Mouse (Mus musculus) ovary, postnatal 36 days (tissue): Measurements from ENCODE around the gene Il16.

ENCODE experiments used
- DNase-seq: peaks from one replicate; pipeline ENCODE4 v3.0.0; 2022; ENCODE audit warnings: low spot score, mixed read lengths

The Il16 gene

DNA sequence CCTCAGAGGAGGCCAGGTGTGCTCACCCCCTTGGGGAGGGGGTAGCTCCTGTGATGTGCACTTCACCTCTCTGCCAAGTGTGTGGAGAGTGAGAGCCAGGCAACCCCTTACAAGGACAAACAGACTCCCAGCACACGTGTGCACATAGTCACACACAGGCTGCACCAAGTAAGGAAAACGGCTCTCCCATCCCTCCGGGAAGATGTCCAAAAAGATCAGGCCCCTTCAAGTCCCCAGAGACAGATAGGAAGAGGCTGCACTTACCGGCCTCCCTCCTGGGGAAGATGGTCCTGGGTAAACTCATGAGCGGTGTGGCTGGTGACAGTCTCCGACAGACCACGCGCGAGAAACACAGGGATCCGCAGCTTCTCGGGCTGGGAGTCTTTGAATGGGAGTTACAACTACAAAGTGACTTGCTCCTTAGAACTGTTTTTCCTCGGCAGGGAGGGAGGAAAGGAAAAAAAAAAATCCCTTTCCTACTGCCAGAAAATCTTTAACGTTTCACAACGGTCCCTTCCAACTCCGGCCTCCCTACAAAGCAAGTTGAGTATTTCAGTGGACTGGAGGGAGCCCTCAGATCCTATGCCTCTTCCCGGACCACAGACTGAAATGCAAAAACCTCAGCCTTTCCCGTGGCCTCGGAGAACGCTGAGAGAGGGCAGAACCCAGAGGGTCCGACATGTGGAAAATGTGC lies at the start of gene Il16:
TSS of gene Il16 (minus strand) at position 314 of the 694 bp plus-strand sequence.
- DNase-seq, result no peak

DNA sequence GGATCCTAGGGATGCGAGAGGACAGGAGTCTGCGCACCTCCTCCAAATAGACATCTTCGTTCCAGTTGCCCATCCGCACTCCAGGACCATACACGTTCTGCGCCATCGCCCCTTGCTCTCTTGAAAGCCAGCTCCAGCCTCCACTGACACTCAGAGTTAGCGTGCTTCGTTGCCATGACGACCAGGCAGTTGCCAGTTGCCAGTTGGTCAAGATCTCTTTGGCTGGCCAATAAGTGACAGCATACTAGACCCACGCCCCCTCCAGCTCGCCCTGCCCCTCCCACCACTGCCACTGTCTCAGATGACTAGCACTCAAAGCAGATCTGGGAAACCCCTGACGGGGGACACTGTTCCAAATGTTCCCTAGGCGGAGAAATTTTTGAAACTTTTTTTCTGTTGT lies 49.2 kb upstream of the Il16 start, which contains the start of gene Cfap161:
TSS of gene Cfap161 (minus strand) at position 176 of the 400 bp plus-strand sequence.
- DNase-seq, result peak; percentile 53

DNA sequence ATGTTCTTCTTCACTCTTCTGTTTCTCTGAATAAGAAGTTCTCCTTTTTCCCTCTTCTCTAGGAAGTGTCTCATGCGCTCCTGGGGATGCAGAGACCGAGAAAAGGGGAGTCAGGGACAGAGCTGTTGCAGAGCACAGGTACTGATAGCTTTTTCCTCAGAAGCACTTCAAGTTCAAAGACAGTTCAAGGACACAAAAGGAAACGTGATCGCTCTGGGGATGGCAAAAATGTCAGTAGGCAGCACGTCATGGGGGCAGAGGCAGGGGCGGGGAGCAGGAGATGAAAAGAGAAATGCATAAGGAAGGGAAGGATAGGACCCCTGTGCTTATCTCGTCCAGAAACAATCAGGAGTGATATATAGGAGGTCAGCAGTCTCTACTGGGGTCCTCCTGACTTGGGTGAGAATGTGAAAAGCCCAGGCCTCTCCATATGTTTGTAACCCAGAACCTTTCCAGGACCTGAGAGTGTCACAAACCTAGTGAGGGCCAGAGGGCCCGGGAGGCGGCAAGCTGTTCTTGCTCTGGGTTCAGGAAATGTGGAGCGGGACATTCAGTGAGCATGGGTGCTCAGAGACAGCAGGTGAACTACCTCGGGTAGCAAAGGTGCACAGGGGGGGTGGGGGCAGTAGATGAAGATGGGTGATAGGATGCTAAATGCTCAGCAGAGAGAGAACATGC lies 48.6 kb upstream of the Il16 start:
- DNase-seq, result no peak

DNA sequence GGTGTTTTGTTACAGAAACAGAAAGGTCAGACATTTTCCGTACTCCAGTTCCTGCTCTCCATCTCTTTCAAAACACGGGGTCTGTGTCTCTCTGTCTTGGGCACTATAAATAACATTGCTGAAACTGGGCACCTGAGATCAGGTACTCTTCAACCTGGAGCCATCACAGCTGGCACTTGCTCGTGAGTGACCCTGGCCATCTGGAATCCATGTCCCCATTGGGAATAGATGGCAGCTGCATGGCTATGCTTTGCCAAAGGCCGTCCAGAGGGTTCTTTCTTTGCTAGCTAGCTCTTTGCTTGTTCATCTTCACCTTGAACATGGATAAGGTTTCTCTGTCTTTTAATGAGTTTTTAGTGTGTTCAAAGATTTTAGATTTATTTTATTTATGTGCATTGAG lies 35.4 kb upstream of the Il16 start:
- no peak for DNase-seq

DNA sequence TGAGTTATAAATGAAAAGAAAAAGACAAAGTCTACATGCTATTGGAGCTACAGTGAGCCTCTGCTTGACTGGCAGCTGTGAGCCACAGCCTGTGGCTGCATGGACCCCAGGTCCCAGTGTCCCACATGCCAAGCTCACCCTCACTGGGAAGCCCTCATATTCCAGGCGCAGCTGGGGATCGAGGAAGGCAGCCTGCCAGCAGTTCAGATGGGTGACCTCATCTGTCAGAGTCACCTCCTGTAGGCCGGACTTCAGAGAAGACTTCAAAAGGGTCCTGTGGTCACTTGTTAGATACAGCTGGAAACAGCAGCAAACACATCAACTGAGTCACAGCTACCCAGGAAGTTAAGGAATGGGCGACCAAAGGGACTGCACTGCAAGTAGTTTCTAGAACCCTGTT lies 34.5 kb upstream of the Il16 start:
- no peak for DNase-seq

DNA sequence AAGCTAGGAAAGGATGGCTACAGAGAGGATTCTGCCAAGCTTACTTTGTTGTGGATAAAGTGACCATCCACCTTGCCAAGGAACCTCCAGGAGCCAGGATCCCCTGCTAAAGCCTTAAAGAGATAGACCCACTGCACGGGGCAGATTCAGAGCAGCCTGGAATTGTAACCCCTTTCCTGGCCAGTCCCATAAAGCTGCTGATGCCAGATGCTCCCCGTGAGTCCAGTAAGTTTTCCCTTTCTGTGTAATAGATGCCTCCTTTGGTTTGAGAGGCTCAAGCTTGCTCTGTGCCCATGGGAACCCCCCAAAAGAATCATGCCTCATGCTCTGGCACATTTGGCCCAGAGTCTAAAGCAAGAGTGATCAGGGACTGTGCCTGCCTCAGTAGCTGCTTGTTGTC lies 33.5 kb upstream of the Il16 start:
- DNase-seq, result no peak

DNA sequence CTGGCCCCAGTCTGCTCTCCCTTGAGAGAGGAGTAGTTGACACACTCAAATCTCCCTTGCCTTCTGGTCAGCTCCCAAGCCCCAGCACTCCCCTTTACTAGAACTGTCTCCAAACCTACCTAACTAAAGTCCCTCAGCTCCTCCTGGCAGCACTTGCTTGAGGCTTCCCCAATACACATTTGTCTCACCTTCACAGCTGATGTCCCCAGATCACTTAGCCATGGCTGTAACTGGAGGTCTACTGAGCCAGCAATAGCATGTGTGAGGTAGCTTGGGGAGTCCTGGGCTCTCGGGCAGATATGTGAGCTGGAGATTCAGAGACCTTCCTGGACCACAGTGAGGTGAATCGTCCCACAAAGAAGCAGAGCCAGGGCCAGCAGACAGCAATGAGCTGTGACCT lies 33.0 kb upstream of the Il16 start:
- DNase-seq, result no peak

DNA sequence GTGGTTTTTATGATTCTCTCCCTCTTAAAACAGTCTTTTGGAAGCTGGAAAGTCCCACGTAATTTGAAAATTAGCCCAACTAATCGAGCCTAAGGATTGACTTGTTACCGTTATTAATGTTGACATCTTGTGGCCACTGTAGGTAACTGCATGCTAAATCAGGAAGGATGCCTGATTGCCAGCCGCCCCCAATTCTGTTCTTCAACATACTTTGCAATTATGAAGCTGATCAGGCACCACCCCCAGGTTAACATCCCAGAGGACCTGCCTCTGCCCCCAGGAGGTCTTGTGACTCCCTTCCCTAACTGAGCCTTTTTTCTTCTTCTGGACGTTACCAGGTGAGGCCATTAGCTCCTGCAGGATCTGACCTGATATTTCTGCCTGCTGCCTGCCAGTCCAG lies 29.2 kb upstream of the Il16 start:
- DNase-seq, result no peak

DNA sequence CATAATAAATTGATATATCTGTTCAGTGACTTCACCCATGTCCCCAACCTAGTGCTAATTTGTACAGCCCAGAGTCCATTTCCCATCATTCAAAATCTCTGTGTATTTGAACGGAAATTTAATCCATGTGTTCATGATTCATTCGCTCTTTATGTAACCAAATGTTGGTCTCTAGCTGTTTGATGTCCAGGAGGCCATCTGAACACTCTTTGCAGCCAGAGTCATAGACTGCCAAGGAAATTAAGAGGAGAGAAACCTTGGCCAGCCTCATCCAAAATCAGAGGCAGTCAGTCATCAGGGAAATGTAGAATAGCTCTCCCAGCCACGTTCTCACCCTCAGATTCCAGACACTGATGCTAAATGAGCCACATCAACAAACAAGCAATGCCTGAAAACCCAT lies 18.1 kb upstream of the Il16 start:
- DNase-seq, result no peak

DNA sequence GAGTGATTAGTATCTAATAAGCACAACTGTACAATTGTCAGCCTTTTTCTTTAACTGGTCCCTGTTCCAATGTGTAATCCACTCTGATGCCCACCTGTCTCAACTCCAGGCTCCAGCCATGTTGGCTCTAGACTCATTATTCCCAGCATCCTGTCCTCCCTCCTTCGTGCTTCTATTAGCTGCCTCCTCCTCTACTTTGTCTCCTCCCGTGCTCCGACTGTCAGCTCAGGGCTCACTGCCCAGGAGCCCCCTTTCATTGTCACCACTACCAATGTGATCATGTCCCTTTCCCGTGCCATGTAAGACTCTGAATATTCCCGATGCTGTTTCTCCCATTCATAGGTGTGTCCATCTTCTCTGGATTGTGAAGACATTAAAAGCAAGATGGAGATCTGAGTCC lies 16.8 kb upstream of the Il16 start:
- DNase-seq, result no peak

DNA sequence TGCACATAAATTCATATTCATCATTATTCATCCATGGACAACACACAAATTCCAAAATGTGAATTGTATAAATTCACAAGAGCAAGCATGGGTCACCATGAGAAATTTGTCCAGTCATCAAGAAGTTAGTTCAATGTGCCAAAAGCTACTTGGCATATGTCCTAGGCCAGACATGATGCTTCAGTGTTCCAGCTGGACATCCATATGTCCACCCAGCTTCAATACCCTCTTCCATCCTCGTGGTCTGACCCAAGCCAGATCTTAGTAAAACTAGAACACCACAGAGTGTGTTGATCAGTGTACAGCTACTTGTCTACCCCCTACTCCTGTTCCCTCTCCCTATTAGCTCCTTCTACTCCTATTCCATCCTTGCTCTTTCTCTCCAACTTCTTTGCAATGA lies 5.5 kb upstream of the Il16 start:
- no peak for DNase-seq

DNA sequence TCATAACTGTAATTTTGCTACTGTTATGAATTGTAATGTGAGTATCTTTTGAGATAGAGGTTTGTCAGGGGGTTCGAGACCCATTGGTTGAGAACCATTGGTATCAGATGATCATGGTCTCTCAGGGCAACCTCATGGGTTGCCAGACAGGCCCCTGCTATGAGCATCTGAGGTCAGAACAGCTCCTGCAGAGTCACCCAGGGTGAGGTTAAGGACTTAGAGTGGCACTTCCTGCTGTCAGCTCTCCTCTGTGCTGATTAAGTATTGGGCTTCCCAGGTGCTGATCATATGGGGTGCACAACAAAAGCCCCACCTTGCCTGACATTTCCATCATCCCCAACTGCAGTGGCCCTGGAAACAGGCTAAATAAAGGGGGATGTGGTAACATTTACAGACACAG lies 2.9 kb upstream of the Il16 start:
- no peak for DNase-seq

DNA sequence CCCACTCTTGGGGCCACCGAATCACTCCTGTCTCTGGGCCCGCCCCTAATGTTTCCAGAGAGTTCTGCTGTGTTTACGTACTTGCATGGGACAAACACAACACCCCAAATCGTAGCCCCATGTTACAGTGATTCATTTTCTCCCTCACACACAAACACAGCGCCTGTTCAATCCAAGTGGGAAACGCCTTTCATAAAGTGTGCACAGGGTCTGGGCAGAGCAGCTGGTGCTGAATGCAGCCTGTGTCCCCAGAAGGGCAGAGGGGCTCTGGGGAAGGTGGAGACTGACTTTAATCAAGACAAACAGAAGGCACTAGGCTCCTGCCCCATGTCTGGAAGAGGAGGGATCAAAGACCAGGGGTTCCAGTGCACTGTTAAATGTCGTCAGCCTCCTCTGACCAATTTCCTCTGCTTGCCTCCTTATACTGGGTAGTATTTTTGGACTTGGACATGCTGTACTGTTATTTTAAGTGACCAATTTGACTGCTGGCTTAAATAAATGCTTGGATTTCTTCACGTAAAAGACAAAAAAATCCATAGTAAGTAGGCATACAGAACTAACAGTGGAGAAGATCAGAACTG lies 671 bp upstream of the Il16 start:
- DNase-seq, result no peak

DNA sequence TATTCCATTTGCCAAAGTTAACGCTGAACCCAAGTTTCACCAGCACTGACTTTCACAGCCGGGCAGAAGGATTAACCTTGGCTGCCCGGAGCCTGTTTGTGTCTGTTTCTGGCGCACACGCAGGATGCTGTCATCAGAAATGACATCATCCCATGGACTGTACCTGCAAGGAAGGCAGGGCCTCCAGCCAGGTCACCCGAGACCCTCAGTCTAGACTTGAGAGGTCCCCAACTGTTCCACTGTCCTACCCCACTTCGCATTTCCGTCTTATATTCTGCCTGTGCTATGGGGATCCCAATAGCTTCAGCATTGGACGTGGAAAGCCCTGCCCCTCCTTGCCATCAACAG lies 487 bp downstream of the Il16 start:
- DNase-seq, result no peak

DNA sequence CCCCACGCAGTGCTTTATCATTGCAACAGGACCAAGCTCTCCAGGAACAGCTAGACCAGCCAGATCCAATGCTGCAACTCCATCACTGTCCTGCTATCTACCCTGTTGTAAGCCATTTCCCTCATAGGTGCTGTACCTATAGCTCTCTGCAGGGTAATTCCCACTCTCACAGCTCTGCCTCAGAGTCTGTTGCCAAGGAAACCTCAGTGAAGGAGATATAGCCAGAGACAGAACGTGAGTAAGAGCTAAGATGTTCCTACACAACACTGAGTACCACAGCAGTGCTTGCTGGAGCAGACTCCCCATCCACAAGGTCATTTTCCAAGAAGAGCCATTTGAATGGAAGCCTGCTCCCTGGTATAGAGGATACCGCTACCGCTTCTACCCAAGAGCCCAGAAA lies 1.3 kb downstream of the Il16 start:
- no peak for DNase-seq

DNA sequence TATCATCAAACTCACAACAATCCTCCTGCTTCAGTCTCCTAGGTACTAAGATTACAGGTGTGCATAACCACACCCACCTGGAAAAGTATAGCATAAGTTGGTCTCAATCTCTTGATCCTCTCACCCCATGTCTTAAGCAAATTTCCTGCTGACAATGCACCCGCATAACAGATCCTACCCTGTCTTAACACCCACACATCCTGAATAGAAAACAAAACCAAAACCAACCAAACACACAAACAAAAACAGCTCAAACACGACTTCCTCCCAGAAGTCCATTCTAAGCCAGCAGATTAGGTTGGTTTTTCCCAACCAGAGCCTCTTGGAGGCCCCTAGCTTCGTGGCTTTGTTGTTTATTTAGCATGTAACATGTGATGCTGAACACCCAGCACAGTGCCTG lies 2.8 kb downstream of the Il16 start:
- DNase-seq, result no peak

DNA sequence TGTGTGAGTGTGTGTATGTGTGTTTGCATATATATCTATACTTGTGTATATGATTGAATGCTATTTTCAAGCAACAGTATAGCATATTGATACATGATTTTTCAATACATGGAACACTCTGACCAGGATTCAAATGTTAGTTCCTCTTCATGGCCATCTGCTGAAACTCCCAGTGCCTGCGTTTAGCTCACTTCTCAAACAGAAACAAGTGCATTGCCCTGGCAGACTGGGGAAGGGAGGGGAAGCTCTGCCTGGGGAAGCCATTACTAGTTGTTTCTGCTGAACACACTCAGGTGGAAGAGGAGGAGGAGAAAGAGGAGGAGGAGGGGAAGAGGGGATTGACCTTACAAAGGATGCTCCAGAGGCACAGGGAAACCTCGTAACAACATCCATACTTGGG lies 3.5 kb downstream of the Il16 start:
- no peak for DNase-seq

DNA sequence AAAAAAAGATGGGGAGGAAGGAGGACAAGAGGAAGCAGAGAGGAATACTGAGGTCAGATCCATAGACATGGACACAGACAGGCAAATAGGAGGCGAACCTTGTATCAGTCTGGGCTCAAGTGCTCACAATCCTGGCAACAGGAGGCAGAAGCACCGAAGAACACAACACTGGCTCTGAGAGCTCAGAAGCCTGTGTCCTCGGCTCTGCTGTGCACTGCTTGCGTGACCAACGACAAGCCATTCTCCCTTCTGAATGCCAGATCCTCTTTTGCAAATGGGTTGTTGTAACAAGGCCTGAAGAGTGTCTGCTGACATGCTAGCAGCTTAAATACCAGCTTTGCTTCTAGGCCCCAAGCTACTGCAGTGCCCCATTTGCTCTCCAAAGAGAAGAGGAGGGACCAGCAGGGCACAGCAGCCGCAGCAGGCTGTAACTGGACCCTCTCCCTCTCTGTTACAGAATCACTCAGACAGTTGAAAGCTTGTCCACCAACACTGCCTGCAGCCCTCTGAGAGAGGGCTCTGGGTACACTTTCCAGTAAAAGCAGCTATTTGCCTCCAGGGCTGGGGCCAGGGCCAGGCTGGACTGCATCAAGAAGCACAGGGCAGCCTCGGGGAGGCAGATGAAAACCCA lies 5.7 kb downstream of the Il16 start:
- DNase-seq, result no peak

DNA sequence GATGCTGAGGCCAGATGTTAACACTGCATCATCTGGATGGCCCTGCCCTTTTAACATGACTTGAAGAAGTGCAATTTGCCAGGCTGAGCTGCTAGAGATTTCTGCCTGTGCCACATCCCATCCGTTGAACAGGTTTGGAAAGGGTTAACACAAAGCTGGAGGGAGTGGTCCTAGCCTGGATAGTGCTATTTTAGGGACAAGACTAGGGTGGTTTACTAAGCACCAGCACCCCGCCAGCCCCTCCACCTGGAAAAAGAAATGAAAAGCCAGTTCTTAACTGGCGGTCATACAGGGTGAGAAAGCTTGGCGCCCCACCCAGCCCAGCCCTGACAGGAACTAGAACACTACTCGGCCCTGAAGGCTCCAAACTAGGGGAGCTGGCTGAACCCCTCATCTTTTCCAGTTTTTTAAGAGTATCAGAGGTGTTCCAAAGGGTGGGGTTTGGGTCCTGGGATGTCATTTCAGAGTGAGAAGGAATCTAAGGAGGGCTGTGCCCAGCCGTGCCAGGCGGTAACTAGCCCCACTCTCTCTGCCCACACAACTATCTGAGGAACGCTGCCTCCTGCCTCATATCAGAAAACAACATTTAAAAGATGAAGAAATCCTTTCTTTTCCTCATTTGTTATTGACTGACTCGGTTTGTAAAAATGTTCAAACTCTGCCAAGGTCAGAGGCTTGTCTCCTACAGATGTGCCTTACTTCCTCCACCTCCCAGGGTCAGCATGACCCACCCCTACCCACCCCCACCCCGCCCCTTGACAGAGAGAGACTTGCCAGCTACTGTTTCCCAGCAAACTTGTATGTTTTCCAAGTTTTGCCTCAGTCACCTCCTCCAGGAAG lies 6.7 kb downstream of the Il16 start:
- DNase-seq, result peak; percentile 11

DNA sequence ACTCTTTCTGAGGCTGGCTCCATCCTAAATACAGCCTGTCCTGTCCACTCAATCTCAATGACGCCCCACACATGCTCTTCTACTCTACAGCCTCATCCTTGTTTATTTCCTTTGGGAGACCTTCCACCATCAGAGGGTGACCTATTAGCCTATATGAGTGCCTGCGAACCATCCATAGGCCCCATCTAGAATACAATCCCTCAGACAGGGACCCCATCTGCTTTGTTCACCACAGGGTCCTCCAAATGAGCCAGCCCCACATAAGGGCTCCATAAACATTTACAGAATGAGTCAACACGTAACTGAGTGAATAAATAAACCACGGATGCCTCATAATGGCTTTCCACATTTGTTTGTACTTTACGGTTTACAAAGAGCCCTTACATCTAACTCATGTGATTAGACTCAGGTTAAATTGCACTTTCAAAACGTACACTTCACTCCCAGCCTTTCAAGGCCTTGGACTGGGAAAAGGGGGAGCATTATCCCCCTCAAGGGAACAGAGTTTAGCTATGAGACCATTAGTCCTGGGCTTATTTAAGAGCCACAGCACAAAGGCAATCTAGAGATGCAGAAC lies 7.5 kb downstream of the Il16 start:
- no peak for DNase-seq

DNA sequence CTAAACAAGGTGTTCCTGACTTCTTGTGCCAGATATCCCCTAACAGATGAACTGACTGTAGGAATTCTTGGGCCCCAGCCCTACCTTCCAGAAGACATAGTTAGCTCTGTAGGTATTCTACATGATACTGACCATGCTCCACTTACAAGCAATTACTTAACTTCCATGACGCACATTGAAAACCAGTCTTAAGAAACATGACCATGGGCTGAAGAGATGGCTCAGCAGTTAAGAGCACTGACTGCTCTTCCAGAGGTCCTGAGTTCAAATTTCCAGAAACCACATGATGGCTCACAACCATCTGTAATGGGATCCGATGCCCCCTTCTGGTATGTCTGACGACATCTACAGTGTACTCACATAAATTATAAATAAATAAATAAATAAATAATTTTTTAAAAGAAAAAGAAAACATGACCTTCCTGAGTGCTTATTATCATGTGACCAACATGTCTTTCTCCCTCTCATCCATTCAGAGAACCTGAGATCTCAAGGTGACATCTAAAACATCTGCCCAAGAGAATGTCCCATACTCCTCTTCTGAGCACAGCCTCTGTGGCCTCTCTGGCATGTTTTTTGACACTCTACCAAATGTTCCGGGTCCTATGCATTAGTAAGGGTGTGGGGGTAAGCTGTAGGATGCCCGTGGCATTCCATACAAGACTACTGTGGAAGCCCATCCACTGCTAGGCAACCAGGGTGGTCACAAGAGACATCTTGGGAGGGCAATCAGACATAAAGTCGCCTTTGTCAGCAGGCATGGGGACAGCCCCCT lies 9.0 kb downstream of the Il16 start:
- DNase-seq, result no peak
